Mouse (Mus musculus): ENCODE data around the gene Rps7. TPM values are rescaled to one million over a fixed set of nuclear protein-coding genes. Genes with fewer than 3 reads are reported as not detected.

Rps7 gene
- total and polyA plus RNA-seq, 3 experiments: 300 to 2,439 (median 476) TPM

GRCm38 (mm10) chr12:28597699-28598098, 38.1 kb downstream of the Rps7 start (continued):
- TF ChIP-seq ZKSCAN1 (IDR thresholded peaks at IDR 0.05; ENCODE audit: low read depth, low read length) (no peak), POLR2AphosphoS5 (IDR thresholded peaks at IDR 0.05; ENCODE audit: borderline replicate concordance, low read depth, low read length) (no peak), TBP (IDR thresholded peaks at IDR 0.05; ENCODE audit: low read depth, low read length) (peak; percentile 81), USF1 (IDR thresholded peaks at IDR 0.05; ENCODE audit: low read depth, low read length) (0 out of 2 replicates have a peak, but pooled peaks have one; percentile 25), CHD1 (IDR thresholded peaks at IDR 0.05; ENCODE audit: low read depth, low read length) (no peak), TAL1 (IDR thresholded peaks at IDR 0.05; ENCODE audit: low read length) (no peak; the same call in 1 of the 2 replicates), GABPA (IDR thresholded peaks at IDR 0.05; ENCODE audit: low read depth, low read length) (no peak), MXI1 (IDR thresholded peaks at IDR 0.05; ENCODE audit: low read depth, low read length) (peak; percentile 61; the same call in 1 of the 2 replicates), RAD21 (IDR thresholded peaks at IDR 0.05; ENCODE audit: low read depth, low read length) (no peak), CHD2 (IDR thresholded peaks at IDR 0.05; ENCODE audit: low read length) (peak; percentile 5; the same call in 1 of the 2 replicates), ZC3H11A (IDR thresholded peaks at IDR 0.05; ENCODE audit: low read depth, low read length) (peak; percentile 10; the same call in 1 of the 2 replicates), JUND (IDR thresholded peaks at IDR 0.05; ENCODE audit: low read depth, low read length) (peak; percentile 77; the same call in 1 of the 2 replicates), GATA1 (IDR thresholded peaks at IDR 0.05; ENCODE audit: low read depth, low read length) (peak; percentile 95), POLR2A (IDR thresholded peaks at IDR 0.05; ENCODE audit: control insufficient read depth in 1 of 2, insufficient read depth in 1 of 2, low read depth in 1 of 2, low read length in 2 of 2, poor library complexity in 1 of 2) (peak in 1 of 2 experiments; percentile 32; a peak in 1 of 4 replicates), NRF1 (IDR thresholded peaks at IDR 0.05; ENCODE audit: insufficient read depth, low read depth, low read length, poor library complexity, severe bottlenecking) (no peak), MAX (IDR thresholded peaks at IDR 0.05; ENCODE audit: low read length) (peak; percentile 55; the same call in 1 of the 2 replicates), MEF2A (IDR thresholded peaks at IDR 0.05; ENCODE audit: extremely low read depth, insufficient replicate concordance, low read depth, low read length, poor library complexity, severe bottlenecking) (peak; percentile 63; the same call in 1 of the 2 replicates), E2F4 (IDR thresholded peaks at IDR 0.05; ENCODE audit: borderline replicate concordance, low read depth, low read length) (no peak), USF2 (IDR thresholded peaks at IDR 0.05; ENCODE audit: borderline replicate concordance in 1 of 2, insufficient read depth in 1 of 2, low read depth in 1 of 2, low read length in 2 of 2) (no peak)

- H3K9ac ChIP-seq (ENCODE audit: control insufficient read depth, low read depth, low read length, poor library complexity, severe bottlenecking): peak overlapping the region; percentile 35
- DNase-seq (ENCODE audit: low read depth, low spot score): no peak
- no peak for TF ChIP-seq MXI1 (IDR thresholded peaks at IDR 0.05; ENCODE audit: low read depth, low read length)
- no peak for TF ChIP-seq RAD21 (IDR thresholded peaks at IDR 0.05; ENCODE audit: low read depth, low read length)
- TF ChIP-seq ZNF384 (IDR thresholded peaks at IDR 0.05; ENCODE audit: low read depth, low read length): no peak
- TF ChIP-seq KAT2A (conservative IDR thresholded peaks at IDR 0.05; ENCODE audit: low read depth, low read length): no peak
- TF ChIP-seq HCFC1 (IDR thresholded peaks at IDR 0.05; ENCODE audit: low read depth, low read length): no peak
- TF ChIP-seq NRF1 (IDR thresholded peaks at IDR 0.05; ENCODE audit: insufficient read depth, low read depth, low read length, poor library complexity, severe bottlenecking): no peak
- no peak for TF ChIP-seq MYB (IDR thresholded peaks at IDR 0.05; ENCODE audit: low read depth, low read length)
- no peak for TF ChIP-seq SIN3A (IDR thresholded peaks at IDR 0.05; ENCODE audit: low read length)
- no peak for TF ChIP-seq ZKSCAN1 (IDR thresholded peaks at IDR 0.05; ENCODE audit: low read depth, low read length)
- TF ChIP-seq MAX (IDR thresholded peaks at IDR 0.05; ENCODE audit: low read length): no peak
- H3K36me3 ChIP-seq (ENCODE audit: control insufficient read depth in 1 of 2, insufficient read depth in 2 of 2, low read length in 2 of 2): peaks cover 0 to 15% of the 10 kb centered on the region in 2 experiments; a peak in 2 of 4 replicates
- H3K27me3 ChIP-seq (ENCODE audit: control insufficient read depth in 1 of 2, insufficient read depth in 2 of 2, low read length in 2 of 2): no peaks in the 10 kb centered on the region
- peak overlapping the region; percentile 93 for H3K27ac ChIP-seq (ENCODE audit: control insufficient read depth, low read depth, low read length)
- H3K4me3 ChIP-seq (ENCODE audit: control insufficient read depth in 1 of 2, insufficient read depth in 1 of 2, low read depth in 2 of 2, low read length in 2 of 2): no peak overlapping the region
- H3K9me3 ChIP-seq (replicated peaks; ENCODE audit: insufficient read depth, low read length): no peaks in the 10 kb centered on the region
- peaks cover 18 to 36% of the 10 kb centered on the region in 2 experiments for H3K4me1 ChIP-seq (ENCODE audit: control insufficient read depth in 1 of 2, insufficient read depth in 2 of 2, low read length in 2 of 2)
- H3K79me2 ChIP-seq (ENCODE audit: control insufficient read depth, insufficient read depth, low read length, poor library complexity): no peaks in the 10 kb centered on the region
These were observed 38.9 kb downstream of the Rps7 start for GRCm38 (mm10) chr12:28596851-28597250.
